Mouse (Mus musculus): Measurements from ENCODE around the gene Pbld2. TPM values are rescaled to one million over a fixed set of nuclear protein-coding genes. Genes with fewer than 3 reads are reported as not detected.

Gene Pbld2
- polyA plus RNA-seq (2015; fragmentation: Nextera tagmentation; extraction: Ambion mirVana), result 3.4 and 4.4 TPM in 2 replicates

DNA sequence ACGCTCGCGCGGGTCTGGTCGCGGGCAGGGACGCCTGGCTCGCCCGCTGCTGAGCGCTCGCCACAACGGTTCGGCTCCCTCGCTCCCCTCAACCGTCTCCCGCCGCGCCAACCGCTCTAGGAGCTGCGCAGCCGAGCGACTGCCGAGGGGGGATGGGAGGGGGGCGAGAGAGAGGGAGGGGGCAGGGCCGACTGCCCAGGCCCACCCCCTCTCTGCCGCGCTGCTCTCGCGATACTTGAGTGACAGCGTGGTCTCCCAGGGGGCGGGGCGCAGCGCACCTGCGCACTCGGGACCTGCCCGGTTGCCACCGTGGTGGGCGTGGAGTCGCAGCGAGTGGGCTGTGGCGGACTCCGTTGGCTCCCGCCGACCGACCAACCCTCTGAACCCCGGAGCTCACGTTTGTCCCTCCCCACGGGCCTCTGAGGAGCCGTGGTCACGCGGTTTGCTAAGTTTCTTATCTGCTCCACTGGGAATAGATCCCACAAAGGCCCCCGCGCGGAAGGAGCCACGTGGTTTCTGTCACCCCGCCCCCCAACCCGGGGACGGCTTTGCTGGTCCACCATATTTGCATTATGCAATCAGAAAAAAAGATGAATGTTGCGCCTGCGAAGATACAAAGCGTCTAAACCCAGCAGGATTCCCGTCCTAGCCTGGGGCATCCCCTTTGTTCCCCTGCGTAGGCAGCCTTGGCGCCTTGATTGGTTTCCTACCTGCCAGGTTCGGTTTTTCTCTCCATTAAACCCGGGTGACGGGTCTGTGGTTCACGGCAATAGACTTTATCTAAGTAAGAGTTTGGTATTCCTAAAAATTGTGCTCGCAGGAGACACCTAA is at the start of gene Pbld2, which contains the start of gene Hnrnph3:
TSS of gene Pbld2 (plus strand) at position 567 of the 831 bp plus-strand sequence.
TSS of gene Hnrnph3 (minus strand) at position 469 of the 831 bp plus-strand sequence.
- H3K9me3 ChIP-seq (replicated peaks), result no peaks in the 10 kb centered on the region
- peak within 1 kb of the TSS; percentile 93 for H3K4me2 ChIP-seq
- peaks cover 40% of the 10 kb centered on the region for H3K4me1 ChIP-seq (replicated peaks)
- peak; percentile 92 for ATAC-seq (ENCODE audit: insufficient read depth)
- no peaks in the 10 kb centered on the region for H3K27me3 ChIP-seq
- H3K27ac ChIP-seq (replicated peaks), result peak within 1 kb of the TSS; percentile 97
- under 1% methylated on average over 69 of the region's 69 CpGs for WGBS (ENCODE audit: insufficient replicate concordance)
- peak within 1 kb of the TSS; percentile 97 for H3K9ac ChIP-seq
- no peaks in the 10 kb centered on the region for H3K36me3 ChIP-seq (replicated peaks)
- H3K4me3 ChIP-seq (replicated peaks), result peak within 1 kb of the TSS; percentile 97

DNA sequence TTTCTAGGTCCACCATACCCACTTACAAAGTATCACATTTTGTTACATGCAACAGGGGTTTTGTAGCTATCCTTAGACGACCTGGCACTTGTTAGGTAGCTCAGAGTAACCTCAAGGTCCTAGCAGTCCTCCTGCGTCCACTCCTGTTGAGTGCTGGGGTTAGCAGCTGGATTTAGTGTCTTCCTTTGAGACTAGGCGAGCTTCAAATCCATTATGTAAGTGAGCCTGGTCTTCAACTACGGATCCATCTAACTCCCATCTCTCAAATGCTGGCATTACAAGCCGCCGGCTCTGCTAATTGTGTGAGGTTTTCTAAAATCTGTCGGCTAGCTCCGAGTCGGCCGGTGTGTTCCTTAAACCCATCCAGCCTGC is 44.5 kb upstream of the Pbld2 start:
- peak overlapping the region; percentile 98 for H3K4me2 ChIP-seq
- H3K9ac ChIP-seq, result no peak overlapping the region
- H3K27me3 ChIP-seq, result 0 out of 2 replicates have a peak, but pooled peaks cover 4% of the 10 kb centered on the region
- 19% methylated on average over 10 of the region's 10 CpGs for WGBS (ENCODE audit: insufficient replicate concordance)
- no peak for ATAC-seq (ENCODE audit: insufficient read depth)
- H3K4me3 ChIP-seq (replicated peaks), result peak overlapping the region; percentile 87
- H3K36me3 ChIP-seq (replicated peaks), result peaks cover 15% of the 10 kb centered on the region
- peaks cover 16% of the 10 kb centered on the region for H3K4me1 ChIP-seq (replicated peaks)
- H3K9me3 ChIP-seq (replicated peaks), result no peaks in the 10 kb centered on the region
- no peak overlapping the region for H3K27ac ChIP-seq (replicated peaks)

DNA sequence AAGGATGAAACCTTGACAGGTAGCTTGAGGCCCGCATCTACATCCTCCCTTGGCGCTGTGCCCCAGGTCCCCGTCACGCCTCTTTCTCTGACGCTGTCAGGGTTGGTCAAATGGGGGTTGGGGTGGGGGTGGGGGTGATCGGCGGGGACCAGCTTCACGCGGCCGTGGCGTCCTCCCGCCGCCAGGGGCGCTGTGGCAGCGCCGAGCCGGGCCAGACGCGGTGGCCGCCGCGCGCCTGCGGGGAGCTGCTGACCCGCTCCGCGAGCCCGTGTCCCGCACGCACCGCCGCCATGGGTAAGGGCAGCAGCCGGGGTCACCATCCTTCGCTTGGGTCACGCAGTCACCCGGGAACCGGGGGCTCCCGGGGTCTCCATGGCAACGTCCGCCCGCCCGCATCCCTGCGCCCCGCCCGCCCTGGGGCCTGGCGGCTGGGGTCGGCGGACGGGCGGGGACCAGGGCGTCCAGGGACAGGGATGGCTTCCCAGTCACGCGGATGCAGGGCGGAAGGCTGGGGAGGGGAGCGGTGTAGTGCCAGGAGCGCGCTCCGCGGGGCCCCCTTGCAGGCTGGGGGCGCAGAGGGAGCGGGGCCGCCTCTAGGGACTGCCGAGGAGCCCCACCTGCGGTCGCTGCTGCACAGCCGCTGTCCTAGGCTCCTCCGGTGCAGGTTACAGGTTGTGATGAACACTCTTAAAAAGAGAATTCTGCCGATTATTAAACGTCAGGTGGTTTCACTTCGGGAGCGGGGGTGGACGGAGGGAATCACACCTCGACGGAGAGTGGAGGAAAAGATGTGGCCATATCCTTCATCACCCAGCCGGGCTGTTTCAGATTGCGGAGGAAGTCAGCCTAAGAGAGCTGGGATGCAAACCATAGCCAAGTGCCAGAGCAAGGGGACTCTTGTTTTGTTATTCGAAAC is 43.8 kb upstream of the Pbld2 start, which contains the start of gene Rufy2:
TSS of gene Rufy2 (plus strand) at position 185 of the 916 bp plus-strand sequence.
- Histone ChIP-seq H3K4me1 (replicated peaks) (peaks cover 16% of the 10 kb centered on the region), H3K9me3 (replicated peaks) (no peaks in the 10 kb centered on the region), H3K36me3 (replicated peaks) (peaks cover 8% of the 10 kb centered on the region), H3K4me3 (replicated peaks) (peak within 1 kb of the TSS; percentile 87), H3K9ac (peak within 1 kb of the TSS; percentile 71), H3K4me2 (peak within 1 kb of the TSS; percentile 98), H3K27me3 (0 out of 2 replicates have a peak, but pooled peaks cover 4% of the 10 kb centered on the region), H3K27ac (replicated peaks) (no peak within 1 kb of the TSS)
- ATAC-seq (ENCODE audit: insufficient read depth), result peak; percentile 73
- under 1% methylated on average over 77 of the region's 77 CpGs for WGBS (ENCODE audit: insufficient replicate concordance)

DNA sequence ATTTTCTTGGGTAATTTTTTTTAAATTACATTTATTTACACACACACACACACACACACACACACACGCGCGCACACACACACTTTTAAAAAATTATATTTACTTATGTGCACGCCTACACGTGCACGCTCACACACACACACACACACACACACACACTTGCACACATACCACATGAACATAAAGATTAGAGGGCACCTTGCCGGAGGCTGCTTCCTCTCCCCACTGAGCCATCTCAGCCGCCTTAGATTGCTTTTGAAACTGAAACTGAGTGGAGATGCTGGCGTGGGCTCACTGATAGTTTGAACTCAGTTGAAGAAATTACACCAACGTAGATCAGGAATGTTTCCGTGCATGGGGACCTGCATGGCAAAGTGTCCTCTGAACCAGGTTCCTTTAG is 40.0 kb upstream of the Pbld2 start:
- Histone ChIP-seq H3K27ac (replicated peaks) (no peak overlapping the region), H3K27me3 (0 out of 2 replicates have a peak, but pooled peaks cover 4% of the 10 kb centered on the region), H3K4me2 (no peak overlapping the region), H3K4me1 (replicated peaks) (peaks cover 16% of the 10 kb centered on the region), H3K4me3 (replicated peaks) (no peak overlapping the region), H3K36me3 (replicated peaks) (no peaks in the 10 kb centered on the region), H3K9ac (no peak overlapping the region), H3K9me3 (replicated peaks) (no peaks in the 10 kb centered on the region)
- WGBS (ENCODE audit: insufficient replicate concordance), result 75% methylated on average over 11 of the region's 11 CpGs
- ATAC-seq (ENCODE audit: insufficient read depth), result no peak

DNA sequence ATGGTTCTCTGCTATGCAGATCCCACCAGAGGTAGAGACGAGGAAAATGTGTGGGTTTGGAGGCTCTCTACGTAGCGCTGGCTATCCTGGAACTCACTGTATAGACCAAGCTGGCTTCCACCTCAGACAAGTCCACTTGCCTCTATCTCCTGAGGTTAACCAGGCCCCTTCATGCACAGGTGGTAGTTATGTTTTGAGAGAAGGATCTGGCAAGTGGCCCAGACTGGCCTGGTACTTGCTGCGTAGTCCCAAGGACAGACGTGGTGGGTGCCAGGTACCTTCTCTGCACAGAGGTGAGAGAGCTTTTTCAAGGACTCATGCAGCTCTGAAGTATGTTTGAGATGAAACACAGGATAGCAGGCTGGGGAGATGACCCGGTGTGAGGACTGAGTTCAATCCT is 39.6 kb upstream of the Pbld2 start:
- no peak for ATAC-seq (ENCODE audit: insufficient read depth)
- Histone ChIP-seq H3K4me2 (no peak overlapping the region), H3K36me3 (replicated peaks) (no peaks in the 10 kb centered on the region), H3K4me1 (replicated peaks) (peaks cover 16% of the 10 kb centered on the region), H3K9me3 (replicated peaks) (no peaks in the 10 kb centered on the region), H3K27ac (replicated peaks) (no peak overlapping the region), H3K9ac (no peak overlapping the region), H3K4me3 (replicated peaks) (no peak overlapping the region), H3K27me3 (0 out of 2 replicates have a peak, but pooled peaks cover 4% of the 10 kb centered on the region)
- WGBS (ENCODE audit: insufficient replicate concordance), result 78% methylated on average over 6 of the region's 6 CpGs

DNA sequence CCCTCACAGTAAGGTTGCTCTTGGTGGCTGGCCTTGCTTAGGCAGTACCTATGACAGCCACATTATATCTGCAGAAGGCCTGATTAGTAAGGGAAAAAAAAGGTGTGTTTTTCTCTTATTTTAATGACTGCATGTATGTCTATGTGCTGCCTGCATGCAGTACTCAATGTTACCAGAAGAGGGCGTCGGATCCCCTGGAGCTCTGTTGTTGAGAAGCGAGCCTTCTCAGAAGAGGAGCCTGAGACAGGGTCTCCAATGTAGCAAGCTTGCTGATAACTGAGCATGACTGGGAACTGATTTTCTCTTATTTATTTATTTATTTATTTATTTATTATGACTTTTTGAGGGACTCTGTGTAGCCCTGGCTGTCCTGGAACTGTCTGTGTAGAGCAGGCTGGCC is 36.8 kb upstream of the Pbld2 start:
- ATAC-seq (ENCODE audit: insufficient read depth), result no peak
- Histone ChIP-seq H3K27me3 (no peaks in the 10 kb centered on the region), H3K4me2 (no peak overlapping the region), H3K9me3 (replicated peaks) (no peaks in the 10 kb centered on the region), H3K36me3 (replicated peaks) (no peaks in the 10 kb centered on the region), H3K9ac (no peak overlapping the region), H3K4me3 (replicated peaks) (no peak overlapping the region), H3K27ac (replicated peaks) (no peak overlapping the region), H3K4me1 (replicated peaks) (no peaks in the 10 kb centered on the region)
- WGBS (ENCODE audit: insufficient replicate concordance), result 19% methylated on average over 3 of the region's 3 CpGs

DNA sequence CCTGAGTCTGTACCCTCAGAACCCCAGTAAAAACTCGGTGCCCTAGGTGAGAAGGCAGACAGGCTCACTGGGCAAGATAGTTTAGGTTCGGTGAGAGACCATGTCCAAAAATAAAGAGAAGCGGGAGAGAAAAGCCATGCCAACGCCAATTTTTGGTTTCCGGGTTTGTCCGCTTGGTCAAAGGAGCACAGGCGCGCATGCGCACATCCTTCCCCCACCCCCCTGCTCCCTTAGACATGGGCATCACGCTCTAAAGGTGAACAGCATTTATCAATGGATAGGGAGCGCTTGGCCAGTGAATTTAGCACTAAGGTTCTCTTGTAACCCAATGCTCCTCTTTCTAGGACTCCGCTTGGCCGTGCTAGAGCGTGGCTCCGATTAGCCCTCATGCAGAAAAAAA is 33.5 kb upstream of the Pbld2 start:
- no peak overlapping the region for H3K4me2 ChIP-seq
- no peaks in the 10 kb centered on the region for H3K4me1 ChIP-seq (replicated peaks)
- H3K4me3 ChIP-seq (replicated peaks), result no peak overlapping the region
- H3K9me3 ChIP-seq (replicated peaks), result no peaks in the 10 kb centered on the region
- H3K9ac ChIP-seq, result no peak overlapping the region
- H3K27ac ChIP-seq (replicated peaks), result no peak overlapping the region
- 84% methylated on average over 15 of the region's 15 CpGs for WGBS (ENCODE audit: insufficient replicate concordance)
- H3K27me3 ChIP-seq, result no peaks in the 10 kb centered on the region
- no peaks in the 10 kb centered on the region; the same call in 1 of the 2 replicates for H3K36me3 ChIP-seq (replicated peaks)
- ATAC-seq (ENCODE audit: insufficient read depth), result no peak

DNA sequence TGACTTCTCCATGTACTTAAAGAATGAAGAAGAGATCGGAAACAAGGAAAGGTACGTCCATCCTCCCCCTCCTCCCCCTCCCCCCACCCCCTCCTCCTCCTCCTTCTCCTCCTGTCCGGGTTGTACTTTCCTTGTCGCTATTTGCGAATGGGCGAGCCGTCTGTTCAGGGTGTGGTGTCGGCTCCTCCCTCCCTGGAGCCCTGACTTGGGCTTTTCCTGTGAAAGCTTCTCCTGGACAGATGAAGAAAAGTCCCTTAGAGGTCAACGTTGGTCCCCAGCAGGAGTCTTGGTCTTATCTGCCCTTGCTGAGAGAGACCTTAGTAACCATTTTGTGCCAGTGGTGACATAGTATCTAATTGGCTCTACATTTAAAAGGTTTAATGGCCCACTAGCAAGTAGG is 30.1 kb upstream of the Pbld2 start:
- no peaks in the 10 kb centered on the region for H3K4me1 ChIP-seq (replicated peaks)

DNA sequence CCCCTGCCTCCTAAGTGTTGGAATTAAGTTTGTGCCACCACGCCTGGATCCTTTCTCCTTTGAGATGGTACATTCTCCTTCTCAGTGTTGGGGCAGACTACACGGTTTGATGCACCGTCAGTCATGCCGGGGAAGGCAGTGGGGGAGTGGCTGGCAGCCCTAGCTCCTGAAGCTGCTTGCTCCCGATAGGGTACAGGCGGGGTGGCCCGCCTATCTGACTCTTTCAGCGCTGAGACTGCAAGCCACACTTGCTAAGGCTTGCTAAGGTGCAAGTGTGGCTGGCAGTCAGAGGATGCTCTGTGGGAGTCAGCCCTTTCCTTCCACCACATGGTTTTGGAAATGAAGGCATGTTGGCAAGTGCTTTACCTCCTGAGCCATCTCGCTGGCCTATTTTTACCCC is 23.5 kb upstream of the Pbld2 start:
- Histone ChIP-seq H3K4me2 (no peak overlapping the region), H3K4me3 (replicated peaks) (no peak overlapping the region), H3K27me3 (no peaks in the 10 kb centered on the region), H3K4me1 (replicated peaks) (peaks cover 13% of the 10 kb centered on the region; the same call in 1 of the 2 replicates), H3K9ac (no peak overlapping the region), H3K36me3 (replicated peaks) (0 out of 2 replicates have a peak, but pooled peaks cover 3% of the 10 kb centered on the region), H3K9me3 (replicated peaks) (no peaks in the 10 kb centered on the region), H3K27ac (replicated peaks) (no peak overlapping the region)
- WGBS (ENCODE audit: insufficient replicate concordance), result 39% methylated on average over 9 of the region's 9 CpGs
- ATAC-seq (ENCODE audit: insufficient read depth), result peak; percentile 82

More for the DNA sequence above, 30.1 kb upstream of the Pbld2 start:
- Histone ChIP-seq H3K27me3 (no peaks in the 10 kb centered on the region), H3K9ac (no peak overlapping the region), H3K4me3 (replicated peaks) (no peak overlapping the region), H3K36me3 (replicated peaks) (no peaks in the 10 kb centered on the region; the same call in 1 of the 2 replicates), H3K9me3 (replicated peaks) (no peaks in the 10 kb centered on the region), H3K4me2 (no peak overlapping the region), H3K27ac (replicated peaks) (no peak overlapping the region)
- no peak for ATAC-seq (ENCODE audit: insufficient read depth)
- 66% methylated on average over 8 of the region's 9 CpGs for WGBS (ENCODE audit: insufficient replicate concordance)

DNA sequence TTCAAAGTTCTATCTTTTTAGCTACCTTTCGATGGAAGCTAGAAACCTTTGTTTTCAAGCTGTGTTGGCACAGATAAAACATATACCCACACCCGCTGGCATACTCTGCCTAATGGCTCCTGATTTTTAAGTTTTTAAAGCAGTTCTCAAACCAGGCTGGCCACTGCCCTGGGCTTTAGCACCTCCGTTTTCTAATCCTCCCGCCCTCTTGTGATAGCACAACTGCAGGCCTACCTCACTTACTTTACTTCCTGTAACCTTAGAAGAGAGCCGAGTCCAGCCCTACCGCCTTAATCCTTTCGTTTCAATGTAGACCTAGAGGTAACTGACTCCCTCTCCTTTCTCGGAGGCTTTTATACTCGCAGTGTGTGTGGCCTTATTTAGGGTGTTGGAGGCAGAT is 20.9 kb upstream of the Pbld2 start:
- no peak overlapping the region for H3K9ac ChIP-seq
- H3K4me1 ChIP-seq (replicated peaks), result peaks cover 13% of the 10 kb centered on the region; the same call in 1 of the 2 replicates
- no peak overlapping the region for H3K4me2 ChIP-seq
- no peaks in the 10 kb centered on the region for H3K9me3 ChIP-seq (replicated peaks)
- no peaks in the 10 kb centered on the region for H3K27me3 ChIP-seq
- H3K36me3 ChIP-seq (replicated peaks), result 0 out of 2 replicates have a peak, but pooled peaks cover 3% of the 10 kb centered on the region
- no peak for ATAC-seq (ENCODE audit: insufficient read depth)
- no peak overlapping the region for H3K4me3 ChIP-seq (replicated peaks)
- no peak overlapping the region for H3K27ac ChIP-seq (replicated peaks)
- 64% methylated on average over 9 of the region's 9 CpGs for WGBS (ENCODE audit: insufficient replicate concordance)

All from liver, embryonic 15.5 days (tissue).